Mouse (Mus musculus): ENCODE results near the gene Alk. TPM values are rescaled to one million over a fixed set of nuclear protein-coding genes. Genes with fewer than 3 reads are reported as not detected.
"Not testable (repeated sequence)": the region's sequence is repeated elsewhere in the genome, so short reads cannot be mapped to it uniquely, and the experiment has no call there.

The Alk gene
- total RNA-seq, 2 experiments from 2014 or later = 6.7 to 7.3 TPM

DNA sequence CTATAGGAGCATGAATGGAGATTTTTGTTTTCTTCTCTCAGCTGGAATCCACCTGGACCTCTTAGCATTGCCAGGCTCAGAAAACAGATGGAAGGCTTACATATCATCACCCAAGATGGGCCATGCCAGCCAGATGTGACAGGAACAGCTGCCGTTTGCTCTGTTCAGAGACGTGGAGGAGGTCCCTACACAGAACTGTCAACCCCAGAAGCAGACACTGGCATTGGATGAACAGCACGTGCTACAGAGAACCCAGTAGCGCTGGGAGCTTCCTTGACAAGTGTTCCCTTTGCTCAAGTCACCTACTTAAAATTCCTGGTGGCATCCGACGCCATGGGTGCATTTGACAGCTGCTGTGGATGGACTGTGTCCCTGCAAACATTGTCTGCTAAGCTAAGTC, 72.2 kb downstream of the Alk start:
- DNase-seq (ENCODE audit: low spot score in 2 of 2) = no peak

DNA sequence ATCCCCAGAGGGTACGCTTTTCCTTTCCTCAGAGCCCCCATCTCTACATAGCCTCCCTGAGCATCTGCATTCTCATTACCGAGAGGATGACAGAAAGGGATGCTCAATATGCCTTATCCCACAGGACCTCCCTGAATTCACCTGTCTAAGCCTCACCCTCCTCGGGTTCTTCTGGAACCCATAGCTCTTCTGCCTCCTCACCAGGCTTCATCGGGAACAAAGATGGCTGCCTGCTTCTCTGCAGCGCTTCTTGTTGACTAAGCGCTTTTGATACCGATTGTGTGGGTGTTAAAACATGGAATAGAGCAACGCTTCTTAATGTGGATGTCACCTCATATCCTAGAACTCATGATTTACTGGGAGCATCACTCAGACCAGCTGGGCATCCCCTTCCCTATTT, 75.9 kb downstream of the Alk start:
- no peak for DNase-seq (ENCODE audit: low spot score in 2 of 2)

DNA sequence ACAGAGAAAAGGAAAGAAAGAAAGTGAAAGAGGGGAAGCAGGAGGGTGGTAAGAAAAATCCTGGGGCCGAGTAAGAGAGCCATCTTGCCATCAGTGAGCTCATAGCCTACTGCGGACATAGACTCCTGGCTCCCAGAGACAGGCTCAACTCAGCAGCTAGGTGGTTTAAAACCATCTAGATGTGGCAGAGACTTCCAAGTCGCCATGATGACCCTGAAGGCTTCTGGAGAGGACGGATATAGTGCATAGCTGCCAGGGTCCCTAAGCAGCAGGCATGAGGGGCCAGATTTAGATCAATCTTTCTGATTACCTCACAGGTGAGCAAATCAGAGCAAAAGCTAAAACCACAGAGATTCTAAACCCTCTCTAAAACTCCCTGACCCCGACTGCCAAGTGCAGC, 76.9 kb downstream of the Alk start:
- DNase-seq (ENCODE audit: low spot score in 2 of 2) = no peak

DNA sequence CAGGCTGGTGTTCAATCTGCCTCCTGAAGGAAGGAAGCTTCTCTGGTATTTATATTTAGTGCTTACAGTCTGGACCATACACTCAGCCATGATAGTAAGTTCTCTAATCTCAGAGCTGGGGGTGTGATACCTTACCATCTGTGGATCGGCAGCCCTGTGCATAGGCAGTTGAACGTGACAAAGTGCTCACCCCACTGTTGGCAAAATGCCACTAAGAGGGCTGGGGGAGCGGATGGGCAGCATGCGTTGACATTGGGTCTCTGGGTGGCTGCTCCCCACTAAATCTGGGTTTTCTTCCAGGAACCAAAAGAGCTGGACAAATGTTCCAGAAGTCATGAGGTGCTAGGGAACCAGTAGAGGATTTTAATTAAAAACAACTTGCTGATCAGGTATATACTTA, 78.1 kb downstream of the Alk start:
- DNase-seq (ENCODE audit: low spot score in 2 of 2) = no peak

DNA sequence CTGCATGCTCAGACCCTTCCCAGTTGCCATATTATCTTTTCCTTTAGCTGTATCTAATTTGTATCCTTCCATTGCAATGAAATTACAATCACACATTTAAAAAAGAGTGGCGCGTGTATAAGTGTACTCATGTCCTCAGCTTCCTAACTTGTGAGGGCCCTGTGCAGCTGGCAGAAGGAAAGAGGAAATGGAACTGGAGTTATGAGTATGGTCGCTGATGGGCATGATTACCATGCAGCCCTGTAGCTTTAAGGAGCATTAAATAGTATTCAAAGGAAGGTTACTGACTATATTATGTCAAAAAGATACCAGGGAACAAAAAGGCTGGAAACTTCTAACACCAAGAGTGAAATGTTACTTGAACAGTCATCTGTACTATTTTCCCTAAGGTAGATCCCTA, 79.6 kb downstream of the Alk start:
- no peak for DNase-seq (ENCODE audit: low spot score in 2 of 2)

DNA sequence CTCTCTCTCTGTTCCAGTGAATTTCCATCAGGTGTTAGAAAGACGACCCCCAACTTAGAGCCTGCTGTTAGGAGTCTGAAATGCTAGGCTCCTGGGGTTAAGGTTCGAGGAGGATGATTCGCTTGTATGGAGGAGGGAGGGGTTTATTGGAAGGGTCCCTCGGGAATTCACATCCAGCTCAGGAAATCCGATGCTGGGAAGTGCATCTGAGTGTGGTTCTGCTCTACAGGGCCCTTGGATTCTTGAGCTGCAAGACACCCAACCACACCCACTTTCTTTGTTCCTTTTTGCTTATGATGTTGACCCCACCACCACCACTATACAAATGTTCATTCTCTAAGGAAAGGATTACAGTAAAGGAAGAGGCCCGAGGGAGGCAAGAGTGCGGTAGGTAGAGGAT, 81.4 kb downstream of the Alk start:
- DNase-seq (ENCODE audit: low spot score in 2 of 2) = no peak

DNA sequence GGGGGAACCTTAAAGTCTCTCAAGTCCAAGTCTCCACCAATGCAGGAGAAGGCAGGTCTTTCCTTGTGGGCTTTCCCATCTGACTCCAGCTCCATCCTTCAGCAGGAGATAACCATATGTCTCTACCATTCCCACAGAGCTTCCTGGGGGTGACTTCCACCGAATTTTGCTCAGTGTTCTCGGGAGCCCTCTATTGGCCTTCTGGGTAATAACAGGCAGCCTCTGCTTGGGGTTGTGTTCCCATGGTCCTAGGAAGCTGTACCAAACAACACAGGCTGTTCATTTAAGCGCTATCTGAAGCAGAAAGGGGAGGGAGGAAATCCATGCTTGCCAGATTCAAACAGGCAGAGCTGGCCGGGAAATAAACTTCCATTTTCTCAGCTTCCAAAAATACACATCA, 82.0 kb downstream of the Alk start:
- DNase-seq (ENCODE audit: low spot score in 2 of 2) = peak; percentile 78 to 84

DNA sequence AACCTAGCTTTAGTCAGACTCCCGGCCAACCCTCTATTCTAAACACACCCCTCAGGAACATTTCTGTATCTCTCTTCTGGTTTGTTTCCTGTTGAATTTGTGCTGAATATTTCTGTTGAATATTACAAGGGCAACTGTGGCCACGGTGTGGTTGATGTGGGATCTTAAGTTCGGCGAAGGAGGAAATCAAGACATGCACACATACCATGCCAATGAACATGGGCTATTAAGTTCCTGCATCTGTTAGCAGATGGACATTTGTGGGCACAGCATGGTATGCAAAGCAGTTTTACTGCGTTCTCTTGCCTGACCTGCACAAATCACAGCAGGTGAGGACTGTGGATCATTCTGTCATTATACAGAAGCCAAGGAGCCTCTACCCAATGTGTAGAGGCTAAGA, 83.1 kb downstream of the Alk start:
- no peak for DNase-seq (ENCODE audit: low spot score in 2 of 2)

DNA sequence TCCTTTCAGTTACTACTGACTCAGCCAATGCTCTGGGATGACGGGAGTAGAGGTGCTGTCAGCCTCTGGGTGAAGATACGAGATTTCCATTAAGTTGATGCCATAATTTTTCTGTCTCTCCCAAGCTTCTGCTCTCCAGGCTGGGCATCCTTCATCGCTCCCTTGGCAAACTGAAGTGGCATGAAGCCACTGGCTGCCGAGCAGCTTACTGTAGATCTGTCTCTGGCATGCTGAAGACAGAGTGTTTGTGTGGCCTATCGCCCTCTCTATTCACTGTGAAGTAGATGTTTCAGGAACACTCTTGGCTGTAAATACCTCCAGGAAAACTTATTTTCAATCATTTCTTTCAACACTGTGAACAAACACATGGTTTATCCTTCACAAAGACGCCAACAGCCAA, 93.7 kb downstream of the Alk start:
- DNase-seq (ENCODE audit: low spot score in 2 of 2) = no peak

DNA sequence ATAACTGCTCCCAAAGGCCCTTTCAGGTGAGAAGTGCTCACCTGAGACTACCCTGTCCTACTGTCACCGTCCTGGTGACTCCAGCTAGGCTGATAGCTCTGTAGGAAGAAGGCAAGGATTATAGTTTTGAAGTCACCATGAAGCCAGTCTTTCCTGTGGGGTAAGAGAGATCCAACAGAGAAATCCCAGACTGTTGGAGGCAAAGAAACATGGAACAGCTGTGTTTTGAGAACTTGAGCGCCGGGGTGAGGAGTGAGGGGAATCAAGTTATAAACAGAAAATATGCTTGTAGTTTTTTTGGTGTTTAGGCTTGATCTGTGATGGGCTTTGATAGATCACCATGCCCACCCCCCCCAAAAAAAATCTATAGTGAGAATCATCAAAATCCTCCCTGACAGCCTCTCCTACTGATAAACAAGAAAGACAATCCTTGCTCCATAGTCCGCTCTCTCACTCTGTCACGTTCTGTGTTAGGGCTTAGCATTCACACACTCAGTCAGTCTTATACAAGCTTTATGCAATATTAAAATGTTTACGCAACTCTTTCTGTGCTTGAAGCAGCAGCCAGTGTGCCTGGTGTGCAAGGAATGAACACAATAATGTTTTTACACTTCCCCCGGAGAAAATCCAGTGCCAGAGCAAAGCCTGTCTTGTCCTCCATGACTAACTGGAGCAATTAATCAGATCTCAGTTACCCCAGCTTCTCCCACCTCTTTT, 95.6 kb downstream of the Alk start:
- DNase-seq (ENCODE audit: low spot score in 2 of 2) = no peak

DNA sequence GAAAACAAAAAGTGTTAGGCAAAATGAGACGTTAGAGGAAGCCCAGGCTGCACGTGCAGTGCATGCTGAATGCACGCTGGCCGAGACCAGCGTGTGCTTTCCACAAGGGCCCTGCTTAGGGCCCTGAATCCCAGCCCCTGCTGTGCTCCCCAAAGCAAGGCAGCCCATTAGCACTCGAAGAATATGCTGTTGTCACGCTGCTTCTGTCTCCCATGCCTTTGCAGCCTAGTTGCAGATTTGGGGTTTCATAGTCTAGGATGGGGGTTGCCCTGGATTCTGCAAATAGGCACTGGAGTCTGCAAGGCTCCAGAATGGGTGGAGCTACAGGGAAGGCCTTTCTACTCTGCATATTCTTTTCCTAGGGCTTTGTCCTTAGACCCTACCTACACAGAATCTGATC, 99.2 kb downstream of the Alk start:
- peak; percentile 17 to 42 for DNase-seq (ENCODE audit: low spot score in 2 of 2)

DNA sequence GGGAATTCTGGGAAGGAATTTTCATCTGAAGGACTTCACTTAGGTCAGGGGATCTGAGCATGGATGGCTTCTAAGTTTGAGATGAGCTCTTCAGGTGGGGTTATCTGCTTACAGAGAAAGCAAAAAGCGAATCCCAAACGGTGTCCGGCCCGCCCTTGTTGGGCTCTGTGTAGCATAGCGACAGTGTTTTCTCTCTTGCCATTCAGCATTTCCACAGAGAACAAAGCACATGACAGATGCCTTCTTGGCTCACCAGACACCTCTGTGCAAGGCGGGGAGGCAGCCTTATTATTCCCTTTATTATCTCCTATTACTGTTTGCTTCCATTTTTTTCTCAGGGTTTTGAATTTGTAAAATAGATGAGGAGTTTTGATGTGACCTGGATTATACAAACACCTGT, 99.8 kb downstream of the Alk start:
- DNase-seq (ENCODE audit: low spot score in 2 of 2) = peak in 1 of 2 experiments; percentile 24

DNA sequence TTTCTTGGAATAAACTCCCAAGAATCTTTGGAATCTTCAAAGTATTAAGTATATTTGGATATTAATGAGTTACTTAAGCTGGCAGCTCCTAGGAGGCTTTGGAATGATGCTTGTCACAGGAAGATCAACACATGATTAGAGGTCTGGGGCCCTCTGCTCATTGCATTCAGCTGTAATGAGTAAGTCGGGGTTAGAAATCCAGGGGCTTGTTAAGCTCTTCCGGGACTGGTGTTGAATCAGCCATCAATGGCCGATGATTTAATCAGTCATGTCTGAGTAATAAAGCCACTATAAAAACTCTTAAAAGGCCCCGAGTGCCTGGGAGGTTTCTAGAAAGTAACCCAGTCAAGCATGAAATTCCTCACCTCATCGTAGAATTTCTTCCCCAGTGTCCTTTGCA, 109.0 kb downstream of the Alk start:
- no peak for DNase-seq (ENCODE audit: low spot score in 2 of 2)

DNA sequence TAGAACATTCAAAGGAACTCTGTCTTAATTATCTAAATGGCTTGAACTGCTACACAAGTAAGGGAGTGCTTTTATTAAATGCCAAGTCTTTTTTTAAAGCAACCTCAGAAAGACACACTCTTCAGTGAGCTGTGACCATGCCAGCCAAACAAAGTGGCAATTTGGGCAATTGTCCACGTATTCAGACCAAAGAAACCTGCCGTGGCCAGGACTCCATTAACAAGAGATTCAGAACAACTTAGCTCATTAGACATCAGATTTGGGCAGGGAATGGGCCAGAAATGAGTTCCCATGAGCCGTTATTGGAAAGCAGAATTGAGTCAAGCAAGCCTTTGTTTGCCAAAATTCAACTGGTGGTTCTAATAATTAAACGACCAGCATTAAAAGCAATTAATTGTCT, 118.8 kb downstream of the Alk start:
- DNase-seq (ENCODE audit: low spot score in 2 of 2) = peak; percentile 22 to 84

DNA sequence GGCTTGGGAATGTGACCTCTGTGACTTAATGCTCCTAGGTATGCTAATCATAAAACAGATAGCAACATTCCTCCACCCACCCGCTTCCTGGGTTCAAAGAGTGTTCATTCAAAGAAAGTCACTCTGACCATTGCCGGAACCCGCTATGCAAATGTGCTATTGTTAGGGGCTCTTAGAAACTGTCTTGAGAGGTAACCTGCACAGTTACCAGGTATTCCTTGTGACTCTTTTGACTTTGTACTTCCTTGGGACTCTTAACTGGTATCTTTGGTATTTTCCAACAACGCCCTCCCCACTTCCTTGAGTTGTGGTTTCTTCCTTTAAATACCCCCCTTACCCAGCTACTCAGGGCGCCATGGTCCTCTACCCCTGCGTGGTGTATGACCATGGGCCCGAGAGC, 125.2 kb downstream of the Alk start:
- DNase-seq (ENCODE audit: low spot score in 2 of 2) = not testable (repeated sequence)

DNA sequence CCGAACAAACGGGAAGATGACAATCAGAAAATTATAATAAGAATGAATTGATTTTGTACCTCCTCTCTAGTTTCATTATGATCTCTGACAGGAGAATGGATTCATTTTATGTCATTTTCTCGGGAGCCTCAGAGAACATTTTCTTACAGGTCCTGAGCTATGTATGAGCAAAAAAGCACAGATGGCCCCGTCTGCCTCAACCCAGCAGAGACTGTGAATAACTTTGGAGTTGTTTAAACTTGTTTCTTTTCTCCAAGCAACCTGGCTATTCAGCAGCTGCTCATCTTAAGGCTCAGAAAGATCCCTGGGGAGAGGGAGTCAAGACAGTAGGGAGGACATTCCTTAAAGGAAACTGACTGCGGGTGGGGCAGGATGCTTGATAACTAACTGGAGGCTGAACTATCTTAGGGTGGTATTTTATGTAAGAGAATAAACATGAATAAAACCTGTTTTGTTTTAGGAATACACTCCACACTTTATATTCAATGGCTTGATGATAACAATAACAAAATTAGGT, 126.5 kb downstream of the Alk start:
- DNase-seq (ENCODE audit: low spot score in 2 of 2) = no peak

DNA sequence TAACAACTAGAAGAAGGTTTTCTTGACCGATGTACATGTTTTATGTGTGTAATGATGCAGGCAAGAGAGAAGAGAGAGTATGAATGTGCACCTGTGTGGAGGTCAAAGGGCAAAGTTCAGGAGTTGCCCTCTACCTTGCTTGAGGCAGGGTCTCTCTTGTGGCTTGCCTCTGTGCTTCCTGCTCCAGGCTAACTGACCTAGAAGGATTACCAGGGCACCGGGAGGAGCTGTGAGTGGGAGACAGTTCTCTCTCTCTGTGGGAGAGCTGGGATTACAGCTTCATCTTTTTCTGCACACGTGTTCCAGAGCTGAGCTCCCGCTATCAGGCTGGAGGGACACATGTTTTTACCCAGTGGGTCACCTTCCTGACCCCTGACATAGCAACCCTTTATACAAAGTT, 127.5 kb downstream of the Alk start:
- DNase-seq (ENCODE audit: low spot score in 2 of 2) = no peak

DNA sequence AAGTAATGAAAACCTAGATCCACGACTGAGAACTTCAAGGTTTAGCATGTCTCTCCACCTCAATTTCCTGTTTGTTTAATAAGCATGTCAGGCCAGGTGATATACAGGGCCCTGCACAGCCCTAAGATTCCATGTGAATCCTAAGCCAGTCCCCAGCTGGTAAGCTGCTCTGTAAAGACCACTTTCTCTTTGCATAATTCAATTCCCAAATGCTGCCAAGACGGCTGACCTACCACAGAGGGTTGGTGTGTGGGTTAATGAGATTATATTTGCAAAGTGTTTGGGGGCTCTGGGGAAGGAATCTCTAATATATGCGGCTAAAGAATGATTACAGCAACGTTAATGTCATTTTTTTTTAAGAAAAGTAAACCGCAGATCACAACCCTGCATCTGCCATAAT, 130.3 kb downstream of the Alk start:
- no peak for DNase-seq (ENCODE audit: low spot score in 2 of 2)

DNA sequence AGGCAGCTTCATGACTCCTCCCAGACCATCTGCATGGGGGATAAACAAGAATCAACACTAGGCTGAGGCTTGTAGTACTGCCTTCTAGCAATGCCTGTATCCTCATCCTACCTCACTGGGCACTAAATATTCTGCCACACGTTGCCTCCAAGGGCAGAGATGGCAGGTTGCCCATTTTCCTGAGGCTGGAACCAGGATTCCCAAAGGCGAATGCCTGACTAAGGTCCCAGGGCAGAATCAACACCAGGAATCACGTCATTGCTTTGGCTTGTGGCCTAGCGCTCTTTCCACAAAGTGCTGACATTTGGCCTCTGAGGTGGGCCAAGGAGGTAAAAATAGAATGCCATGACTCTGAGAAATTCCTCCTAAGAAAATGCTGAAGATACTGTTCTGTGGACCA, 155.9 kb downstream of the Alk start:
- no peak for DNase-seq (ENCODE audit: low spot score in 2 of 2)

DNA sequence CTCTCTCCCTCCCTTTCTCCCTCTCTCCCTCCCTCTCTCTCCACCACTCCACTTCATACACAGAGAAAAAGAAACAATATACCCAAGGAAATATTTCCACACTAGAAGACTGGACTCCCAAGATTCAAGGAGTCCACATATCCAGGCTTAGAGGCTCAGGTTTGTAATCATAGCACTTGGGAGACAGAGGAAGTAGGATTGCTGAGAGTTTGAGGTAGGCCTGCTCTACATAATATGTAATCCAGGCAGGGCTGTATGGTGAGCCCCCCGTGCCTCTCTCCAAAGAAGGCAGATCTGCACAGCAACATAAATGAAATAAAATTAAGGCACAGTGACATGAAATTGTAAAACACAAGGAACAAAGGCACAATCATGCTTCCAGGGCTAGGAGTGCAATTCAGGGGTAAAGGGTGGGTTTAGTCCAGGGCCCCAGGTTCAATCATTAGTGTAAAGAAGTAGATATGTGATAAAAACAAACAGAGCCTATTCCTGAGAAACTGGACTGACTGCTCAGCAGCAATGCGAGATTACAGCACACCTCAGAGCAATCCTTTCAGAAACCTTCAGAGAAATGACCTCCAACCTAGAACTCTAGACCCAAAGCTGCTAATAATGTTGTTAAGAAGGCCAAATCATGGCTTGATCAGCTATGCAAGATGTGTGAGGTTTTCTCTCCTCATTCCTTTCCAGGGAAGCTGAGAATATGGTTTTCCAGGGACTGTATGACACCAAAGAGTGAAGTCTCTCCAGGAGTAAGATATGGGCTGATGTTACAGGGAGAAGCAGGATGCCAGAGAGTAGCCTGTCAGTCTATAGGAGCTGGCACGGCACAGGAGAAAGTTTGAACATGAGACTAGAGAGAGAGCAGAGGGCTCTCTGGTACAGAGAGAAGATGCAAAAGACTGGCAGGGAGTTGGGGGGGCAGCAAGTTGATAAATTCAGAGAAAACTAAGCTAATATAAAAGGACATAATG, 158.9 kb downstream of the Alk start:
- no peak for DNase-seq (ENCODE audit: low spot score in 2 of 2)

DNA sequence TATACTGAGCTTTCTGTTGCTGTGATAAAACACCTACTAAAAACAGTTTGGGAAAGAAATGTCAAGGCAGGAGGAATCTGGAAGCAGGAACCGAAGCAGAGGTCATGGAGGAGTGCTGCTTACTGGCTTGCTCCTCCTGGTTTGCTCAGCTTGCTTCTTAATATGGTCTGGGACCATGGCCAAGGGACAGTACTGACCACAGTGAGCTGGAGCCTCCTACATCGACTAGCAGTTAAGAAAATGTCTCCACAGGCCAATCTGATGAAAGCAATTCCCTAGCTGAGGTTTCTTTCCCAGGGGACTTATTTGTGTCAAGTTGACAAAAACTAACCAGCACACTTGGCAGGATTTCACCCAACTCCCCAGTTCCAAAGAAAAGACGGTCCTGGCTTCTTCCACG, 187.0 kb downstream of the Alk start:
- DNase-seq (ENCODE audit: low spot score in 2 of 2) = no peak

DNA sequence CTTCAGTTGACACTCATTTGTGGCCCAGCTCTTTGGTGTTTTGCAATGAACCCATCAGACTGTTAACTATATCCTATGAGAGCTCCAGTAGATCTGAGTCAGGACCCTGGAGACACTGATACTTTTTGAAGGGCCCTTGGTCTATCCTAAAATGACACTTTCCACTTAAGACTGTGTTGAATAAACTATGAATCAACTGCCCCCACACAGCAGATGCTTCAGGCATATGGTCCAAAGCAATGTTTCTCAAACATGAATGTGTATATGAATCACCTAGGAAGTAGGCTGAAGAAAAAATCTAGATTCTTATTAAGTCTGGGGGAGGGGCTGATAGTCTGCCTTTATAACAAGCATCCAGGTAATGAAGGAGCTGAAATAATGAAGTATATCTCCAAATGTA, 189.8 kb downstream of the Alk start:
- peak in 1 of 2 experiments; percentile 27 for DNase-seq (ENCODE audit: low spot score in 2 of 2)
